11 mouse cellular contexts compared by ENCODE assay signal in genomic region chr3:49928509-49929263, GRCm38 (mm10).
DNase-seq lines count a peak whose midpoint lies in the region; ATAC-seq and TF ChIP-seq lines count a peak whose summit lies in the region.
"Had no signal": no experiment of that assay in that cellular context is flagged by ENCODE, and none has a peak within 500 bp of the region (broad histone marks: within the 10 kb centered on the region; RNA-seq: fewer than 3 reads in every experiment).

No protein-coding gene starts in this region.

- H3K4me1 ChIP-seq in limb, embryonic 15.5 days: peaks cover 3% of the 10 kb centered on the region; the same call in 1 of the 2 replicates
- H3K4me1 ChIP-seq: hindbrain, embryonic 15.5 days; neural tube, embryonic 12.5 days had no signal

- no peaks in the 10 kb centered on the region for H3K36me3 ChIP-seq in limb, embryonic 15.5 days
- H3K36me3 ChIP-seq: hindbrain, embryonic 15.5 days; neural tube, embryonic 12.5 days had no signal

- H3K27ac ChIP-seq in limb, embryonic 15.5 days: 0 out of 2 replicates have a peak overlapping the region, but pooled peaks have one; percentile 43
- H3K27ac ChIP-seq in layer of hippocampus, adult 2 months: no peak overlapping the region
- H3K27ac ChIP-seq: hindbrain, embryonic 15.5 days; neural tube, embryonic 12.5 days had no signal

- WGBS in limb, embryonic 15.5 days: 8% methylated on average over 4 of the region's 4 CpGs

- H3K9me3 ChIP-seq in limb, embryonic 15.5 days: no peaks in the 10 kb centered on the region
- H3K9me3 ChIP-seq: hindbrain, embryonic 15.5 days; neural tube, embryonic 12.5 days had no signal

- H3K4me3 ChIP-seq in limb, embryonic 15.5 days: no peak overlapping the region
- H3K4me3 ChIP-seq in layer of hippocampus, adult 2 months: no peak overlapping the region
- H3K4me3 ChIP-seq: hindbrain, embryonic 15.5 days; neural tube, embryonic 12.5 days had no signal

- DNase-seq in kidney, adult 11 months: peak; percentile 21
- no peak for DNase-seq in kidney, adult 18-20 months
- peak; percentile 73 for DNase-seq in embryo, embryonic 11 days
- DNase-seq in hindlimb bud, embryonic 11.5 days (ENCODE audit: extremely low spot score, low read depth, low spot score): peak; percentile 90
- DNase-seq in layer of hippocampus, adult 2 months (ENCODE audit: low spot score in 2 of 2): no peak
- no peak for DNase-seq in ovary, postnatal 14 days (ENCODE audit: low spot score)
- no peak for DNase-seq in retina, embryonic 14.5 days (ENCODE audit: low spot score)
- DNase-seq: lung, postnatal 4 days had no signal

- H3K4me2 ChIP-seq in limb, embryonic 15.5 days: no peak overlapping the region
- H3K4me2 ChIP-seq: hindbrain, embryonic 15.5 days; neural tube, embryonic 12.5 days had no signal

- no peaks in the 10 kb centered on the region for H3K27me3 ChIP-seq in limb, embryonic 15.5 days
- H3K27me3 ChIP-seq: hindbrain, embryonic 15.5 days; neural tube, embryonic 12.5 days had no signal

- no peak overlapping the region for H3K9ac ChIP-seq in limb, embryonic 15.5 days
- H3K9ac ChIP-seq: hindbrain, embryonic 15.5 days; neural tube, embryonic 12.5 days had no signal

- TF ChIP-seq CTCF in layer of hippocampus, adult 2 months (conservative IDR thresholded peaks at IDR 0.05): no peak

- peak; percentile 79; the same call in 1 of the 2 replicates for ATAC-seq in limb, embryonic 15.5 days (ENCODE audit: insufficient number of reproducible peaks, low FRiP score, low TSS enrichment, low read depth)

Comparison
In these comparisons a context has a peak if more than half of its experiments do, and no peak if none do; other contexts are left out.
1. DNase-seq: peak in kidney, adult 11 months (single experiment), embryo, embryonic 11 days (single experiment) and hindlimb bud, embryonic 11.5 days (single experiment); none in kidney, adult 18-20 months (single experiment), layer of hippocampus, adult 2 months (0 of 2), ovary, postnatal 14 days (single experiment) and retina, embryonic 14.5 days (single experiment).